Mouse (Mus musculus) adipocyte (in vitro differentiated cells): Measurements from ENCODE around the gene Rhox4d.
"Not testable (repeated sequence)": the region's sequence is repeated elsewhere in the genome, so short reads cannot be mapped to it uniquely, and the experiment has no call there.

Experiments used
- DNase-seq: peaks from one replicate; pipeline ENCODE4 v3.0.0-alpha.2; 2016; ENCODE audit warnings: low spot score

Gene Rhox4d

DNA sequence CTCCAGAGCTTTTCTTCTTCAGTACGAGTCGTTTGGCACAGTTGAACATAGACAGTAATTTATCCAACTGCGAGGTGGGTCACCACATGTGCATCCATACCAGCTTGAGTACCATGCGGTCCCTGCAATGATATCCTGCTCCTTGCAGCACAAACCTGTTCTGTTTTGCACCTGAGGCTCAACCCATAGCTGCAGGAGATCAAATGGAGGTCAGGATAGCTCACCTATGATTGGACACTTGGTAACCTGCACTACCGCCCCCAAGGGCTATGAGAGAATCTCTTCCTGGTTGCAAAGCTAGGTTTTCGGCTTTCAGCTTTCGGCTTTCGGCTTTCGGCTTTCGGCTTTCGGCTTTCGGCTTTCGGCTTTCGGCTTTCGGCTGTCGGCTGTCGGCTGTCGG, at the start of gene Rhox4d:
Gene Rhox4d, plus strand, starts transcription at position 301 of the 400 bp plus-strand sequence.
- not testable (repeated sequence) for DNase-seq

DNA sequence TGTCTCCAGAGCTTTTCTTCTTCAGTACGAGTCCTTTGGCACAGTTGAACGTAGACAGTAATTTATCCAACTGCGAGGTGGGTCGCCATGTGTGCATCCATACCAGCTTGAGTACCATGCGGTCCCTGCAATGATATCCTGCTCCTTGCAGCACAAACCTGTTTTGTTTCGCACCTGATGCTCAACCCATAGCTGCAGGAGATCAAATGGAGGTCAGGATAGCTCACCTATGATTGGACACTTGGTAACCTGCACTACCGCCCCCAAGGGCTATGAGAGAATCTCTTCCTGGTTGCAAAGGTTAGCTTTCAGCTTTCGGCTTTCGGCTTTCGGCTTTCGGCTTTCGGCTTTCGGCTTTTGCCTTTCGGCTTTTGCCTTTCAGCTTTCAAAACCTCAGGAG, 34.1 kb upstream of the Rhox4d start, which contains the start of gene Rhox4c:
Gene Rhox4c, plus strand, starts transcription at position 301 of the 400 bp plus-strand sequence.
- not testable (repeated sequence) for DNase-seq

DNA sequence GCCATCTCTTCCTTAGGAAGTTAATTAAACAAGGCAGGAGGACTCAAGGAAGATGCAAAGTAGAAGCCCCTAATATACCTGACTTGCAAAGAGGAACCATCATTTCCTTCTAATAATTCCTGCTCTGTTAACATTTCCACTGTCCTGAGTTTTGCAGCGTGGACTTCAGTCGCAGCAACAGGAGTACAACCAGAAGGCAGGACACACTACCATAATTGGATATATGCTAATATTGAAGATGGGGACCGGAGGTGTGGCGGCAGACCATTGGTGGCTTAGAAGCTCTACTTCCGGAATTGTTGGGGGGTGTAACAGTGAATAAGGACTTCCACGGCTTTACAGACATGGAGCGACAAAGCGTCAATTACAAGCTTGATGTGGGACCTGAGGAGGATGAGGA, 16.0 kb downstream of the Rhox4d start, which contains the start of gene Rhox2e:
Gene Rhox2e, plus strand, starts transcription at position 301 of the 400 bp plus-strand sequence.
- DNase-seq, result not testable (repeated sequence)

DNA sequence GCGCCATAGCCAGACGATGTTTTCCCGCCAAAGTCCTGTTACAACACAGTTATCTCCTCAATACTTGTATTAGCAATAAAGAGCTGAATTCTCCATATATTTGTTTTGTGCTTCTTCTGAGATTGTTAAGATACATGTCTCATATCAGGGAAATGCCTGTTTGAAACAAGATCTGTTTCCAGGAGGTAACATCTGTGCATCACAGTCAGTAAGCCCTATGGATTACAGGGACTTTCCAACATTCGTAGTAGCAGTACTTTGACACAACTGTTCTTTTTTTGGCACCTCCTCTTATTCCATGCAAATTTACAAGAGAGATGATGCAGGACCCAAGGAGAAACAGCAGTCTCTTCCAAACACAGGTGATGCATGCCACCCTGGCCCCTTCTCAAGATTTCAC, 27.6 kb downstream of the Rhox4d start, which contains the start of gene Rhox3e:
Gene Rhox3e, plus strand, starts transcription at position 301 of the 400 bp plus-strand sequence.
- not testable (repeated sequence) for DNase-seq

DNA sequence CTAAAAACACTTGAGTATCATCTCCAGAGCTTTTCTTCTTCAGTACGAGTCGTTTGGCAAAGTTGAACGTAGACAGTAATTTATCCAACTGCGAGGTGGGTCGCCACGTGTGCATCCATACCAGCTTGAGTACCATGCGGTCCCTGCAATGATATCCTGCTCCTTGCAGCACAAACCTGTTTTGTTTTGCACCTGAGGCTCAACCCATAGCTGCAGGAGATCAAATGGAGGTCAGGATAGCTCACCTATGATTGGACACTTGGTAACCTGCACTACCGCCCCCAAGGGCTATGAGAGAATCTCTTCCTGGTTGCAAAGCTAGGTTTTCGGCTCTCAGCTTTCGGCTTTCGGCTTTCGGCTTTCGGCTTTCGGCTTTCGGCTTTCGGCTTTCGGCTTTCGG, 43.0 kb downstream of the Rhox4d start, which contains the start of gene Rhox4e:
Gene Rhox4e, plus strand, starts transcription at position 301 of the 400 bp plus-strand sequence.
- DNase-seq, result not testable (repeated sequence)
